Mouse (Mus musculus): ENCODE data around the gene Olfr700. TPM values are rescaled to one million over a fixed set of nuclear protein-coding genes. Genes with fewer than 3 reads are reported as not detected.

Olfr700 gene
- polyA plus RNA-seq, 1 experiment from 2014 or later = not detected

Other genes starting within 250 kb of the Olfr700 start
- gene Olfr693, start 128.2 kb downstream of the Olfr700 start, polyA plus RNA-seq (2015; fragmentation: Nextera tagmentation; extraction: Ambion mirVana) = not detected in 2 replicates
- gene Olfr694, start 117.0 kb downstream of the Olfr700 start, polyA plus RNA-seq (2015; fragmentation: Nextera tagmentation; extraction: Ambion mirVana) = not detected in 2 replicates
- not detected in 2 replicates for gene Olfr695, start 92.4 kb downstream of the Olfr700 start, polyA plus RNA-seq (2015; fragmentation: Nextera tagmentation; extraction: Ambion mirVana)
- gene Olfr697, start 66.4 kb downstream of the Olfr700 start, polyA plus RNA-seq (2015; fragmentation: Nextera tagmentation; extraction: Ambion mirVana) = not detected in 2 replicates
- gene Olfr698, start 53.4 kb downstream of the Olfr700 start, polyA plus RNA-seq (2015; fragmentation: Nextera tagmentation; extraction: Ambion mirVana) = not detected in 2 replicates
- gene Olfr699, start 15.6 kb downstream of the Olfr700 start, polyA plus RNA-seq (2015; fragmentation: Nextera tagmentation; extraction: Ambion mirVana) = not detected in 2 replicates
- not detected in 2 replicates for gene Olfr701, start 5.3 kb upstream of the Olfr700 start, polyA plus RNA-seq (2015; fragmentation: Nextera tagmentation; extraction: Ambion mirVana)
- gene Olfr702, start 25.1 kb upstream of the Olfr700 start, polyA plus RNA-seq (2015; fragmentation: Nextera tagmentation; extraction: Ambion mirVana) = not detected in 2 replicates
- gene Olfr703, start 34.5 kb upstream of the Olfr700 start, polyA plus RNA-seq (2015; fragmentation: Nextera tagmentation; extraction: Ambion mirVana) = not detected in 2 replicates
- not detected in 2 replicates for gene Olfr704, start 54.4 kb upstream of the Olfr700 start, polyA plus RNA-seq (2015; fragmentation: Nextera tagmentation; extraction: Ambion mirVana)
- gene Olfr705, start 68.1 kb upstream of the Olfr700 start, polyA plus RNA-seq (2015; fragmentation: Nextera tagmentation; extraction: Ambion mirVana) = not detected in 2 replicates
- gene Olfr706, start 79.3 kb upstream of the Olfr700 start, polyA plus RNA-seq (2015; fragmentation: Nextera tagmentation; extraction: Ambion mirVana) = not detected in 2 replicates
- gene Olfr707, start 92.4 kb upstream of the Olfr700 start, polyA plus RNA-seq (2015; fragmentation: Nextera tagmentation; extraction: Ambion mirVana) = not detected in 2 replicates
- not detected in 2 replicates for gene Olfr1532-ps1, start 99.2 kb upstream of the Olfr700 start, polyA plus RNA-seq (2015; fragmentation: Nextera tagmentation; extraction: Ambion mirVana)
- not detected in 2 replicates for gene Olfr709-ps1, start 123.4 kb upstream of the Olfr700 start, polyA plus RNA-seq (2015; fragmentation: Nextera tagmentation; extraction: Ambion mirVana)
- gene Olfr710, start 139.5 kb upstream of the Olfr700 start, polyA plus RNA-seq (2015; fragmentation: Nextera tagmentation; extraction: Ambion mirVana) = not detected in 2 replicates
- gene Olfr6, start 155.1 kb upstream of the Olfr700 start, polyA plus RNA-seq (2015; fragmentation: Nextera tagmentation; extraction: Ambion mirVana) = not detected in 2 replicates
- gene Olfr711, start 166.6 kb upstream of the Olfr700 start, polyA plus RNA-seq (2015; fragmentation: Nextera tagmentation; extraction: Ambion mirVana) = not detected in 2 replicates
- not detected in 2 replicates for gene Olfr2, start 197.2 kb upstream of the Olfr700 start, polyA plus RNA-seq (2015; fragmentation: Nextera tagmentation; extraction: Ambion mirVana)
- gene Olfr713, start 222.3 kb upstream of the Olfr700 start, polyA plus RNA-seq (2015; fragmentation: Nextera tagmentation; extraction: Ambion mirVana) = not detected in 2 replicates

Data from hindbrain, embryonic 16.5 days (tissue).